Mouse (Mus musculus) right cerebral cortex, postnatal 10 days (tissue): ENCODE measurements at regions not wholly inside any gene's neighbourhood (a gene's known extent, or its start where the extent isn't known, plus 50 kb on each side); places are given as distances from the start of the nearest gene placed in this dataset.
"Not testable (repeated sequence)": the region's sequence is repeated elsewhere in the genome, so short reads cannot be mapped to it uniquely, and the experiment has no call there.

ENCODE experiments used
- DNase-seq, 2 experiments: peaks; one replicate each; pipeline ENCODE4 v3.0.0; 2021; ENCODE audit warnings: low spot score in 2 of 2

DNA sequence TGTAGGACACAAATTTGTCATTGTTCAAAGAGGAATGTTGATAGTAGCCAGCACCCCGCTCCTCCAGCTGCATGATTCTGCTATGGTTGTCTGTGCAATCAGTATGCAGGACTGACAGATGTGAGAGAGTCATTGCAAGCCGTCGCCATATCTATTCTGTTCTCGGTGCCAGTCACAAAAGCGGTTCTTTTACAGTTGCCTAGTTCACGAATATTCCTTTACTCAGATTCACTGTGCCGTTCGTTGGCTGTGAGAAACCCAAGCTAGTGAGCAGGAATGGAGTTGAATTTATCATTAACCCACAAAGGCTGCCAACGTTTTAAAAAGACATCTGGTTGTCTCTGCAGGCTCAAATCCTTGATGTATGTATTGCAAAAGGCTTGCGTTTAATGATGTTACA is 206.9 kb downstream of the Rchy1 start:
- DNase-seq, result peak in 1 of 2 experiments; percentile 32

DNA sequence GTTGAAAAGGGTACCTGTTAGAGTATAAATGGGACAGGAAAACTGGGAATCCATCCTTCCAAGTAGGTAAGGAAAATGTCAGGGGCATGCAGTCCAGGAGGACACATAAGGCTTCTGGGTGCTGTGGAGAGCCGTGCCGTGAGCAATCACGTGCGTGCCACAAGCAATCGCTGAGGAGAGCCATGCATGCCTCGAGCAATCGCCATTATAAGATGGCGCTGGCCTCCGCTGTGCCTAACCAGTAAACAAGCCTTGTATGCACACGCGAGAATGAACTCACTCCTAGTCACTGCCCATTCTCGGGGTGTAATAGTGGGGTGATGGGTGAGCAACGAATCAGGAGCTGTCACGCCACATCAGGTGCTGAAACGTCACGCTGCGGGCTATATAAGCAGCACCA is 210.0 kb downstream of the Rchy1 start:
- DNase-seq, result not testable (repeated sequence)

GRCm38 (mm10) chr5:91751168-91751567 is 211.7 kb downstream of the Rchy1 start:
- DNase-seq, result no peak

DNA sequence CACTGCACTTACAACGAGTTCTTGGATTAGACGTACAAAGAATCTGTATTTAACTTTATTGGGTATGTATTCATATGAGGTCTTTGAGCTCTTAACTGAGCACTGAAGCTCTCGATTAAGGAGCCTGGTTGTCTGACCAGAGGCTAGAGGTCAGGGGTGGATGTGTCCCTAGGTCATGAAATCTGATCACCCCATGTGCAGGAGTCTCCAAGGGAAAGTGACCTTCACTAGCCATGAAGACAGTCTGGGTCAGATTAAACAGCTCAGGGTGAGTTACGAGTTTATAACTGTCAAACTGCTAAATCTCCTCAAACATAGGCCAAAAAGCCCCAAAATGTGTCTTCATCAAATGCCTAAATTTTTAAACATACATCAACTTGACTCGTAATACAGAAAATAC is 216.8 kb downstream of the Rchy1 start:
- DNase-seq, result no peak

- no peak for DNase-seq
These were observed 218.5 kb downstream of the Rchy1 start for GRCm38 (mm10) chr5:91744389-91744788.

GRCm38 (mm10) chr5:91740159-91740537 is 222.7 kb downstream of the Rchy1 start:
- DNase-seq, result no peak

GRCm38 (mm10) chr5:91739433-91740158 is 222.2 kb downstream of the Parm1 start:
- DNase-seq, result peak; percentile 68 to 81

DNA sequence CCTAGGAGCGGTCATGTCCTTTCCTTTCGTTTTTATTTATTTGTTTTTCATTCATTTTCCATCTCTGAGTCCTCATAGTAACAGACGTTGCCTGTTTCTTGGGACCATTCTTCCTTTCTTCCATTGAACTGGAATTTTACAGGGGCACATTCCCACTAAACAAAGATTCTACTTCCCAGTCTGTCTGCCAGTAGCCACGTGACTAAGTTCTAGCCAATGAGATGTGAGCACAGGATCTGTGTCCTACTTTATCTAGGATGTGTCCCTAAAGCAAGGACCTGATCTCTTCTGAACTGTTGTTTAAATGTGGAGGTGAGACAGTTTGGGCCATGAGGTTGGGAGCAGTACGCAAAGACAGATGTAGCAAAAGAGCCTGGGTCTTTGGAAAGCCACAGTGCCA is 214.6 kb downstream of the Parm1 start:
- DNase-seq, result no peak

- no peak for DNase-seq
These were observed 213.7 kb downstream of the Parm1 start for GRCm38 (mm10) chr5:91731155-91731554.

DNA sequence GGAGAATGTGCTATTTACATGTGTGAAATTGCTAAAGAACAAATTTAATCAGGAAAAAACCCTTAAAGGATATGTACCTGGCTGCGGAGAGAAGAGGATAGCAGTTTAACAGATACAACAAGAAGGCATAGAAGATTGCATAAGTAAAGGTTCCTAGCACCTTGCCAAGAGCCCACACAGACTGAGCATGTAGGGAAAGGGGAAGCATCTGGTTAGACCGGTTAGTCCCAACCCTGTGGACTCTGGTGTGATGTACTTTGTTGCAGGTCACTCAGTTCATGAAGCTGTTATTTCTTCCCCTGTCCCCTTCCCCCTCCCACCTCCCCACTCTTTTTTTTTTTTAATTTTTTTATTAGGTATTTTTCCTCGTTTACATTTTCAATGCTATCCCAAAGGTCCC is 212.5 kb downstream of the Parm1 start:
- no peak for DNase-seq

DNA sequence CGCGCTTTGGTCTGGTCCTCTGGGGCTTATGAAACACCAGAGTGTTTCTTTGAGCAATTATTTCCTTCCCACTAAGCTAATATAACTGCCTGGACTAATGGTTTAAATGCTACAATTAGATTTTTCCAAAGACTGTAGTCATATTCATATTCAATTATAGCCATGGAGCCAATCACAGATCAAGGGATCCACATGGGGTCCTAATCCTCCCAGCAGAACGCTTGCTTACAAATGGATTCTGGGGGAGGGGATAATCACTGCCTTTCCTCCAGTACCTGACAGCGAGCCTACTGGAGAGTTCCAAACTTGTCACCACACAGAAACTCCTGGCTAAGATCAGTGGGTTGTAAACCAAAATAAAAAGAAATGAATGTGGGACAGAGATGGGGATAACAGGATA is 212.0 kb downstream of the Parm1 start:
- DNase-seq, result no peak

DNA sequence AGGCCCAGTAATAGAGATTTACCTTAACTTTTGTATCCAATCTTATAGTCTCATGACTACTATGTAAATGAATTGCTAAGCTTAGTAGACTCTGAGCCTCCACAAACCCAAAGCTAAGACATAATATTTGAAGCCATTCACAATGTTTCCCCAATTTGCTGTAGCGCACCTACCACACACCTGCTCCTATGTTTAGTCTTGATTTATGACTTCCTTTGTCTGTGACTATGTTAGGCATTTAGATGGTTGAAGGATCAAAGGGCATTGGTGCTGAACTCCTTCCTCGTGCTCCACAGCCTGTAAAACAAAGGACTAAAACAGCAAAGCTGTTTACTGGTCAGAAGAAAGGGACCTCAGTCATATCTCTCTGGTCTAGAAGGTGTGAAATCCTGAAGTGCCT is 210.0 kb downstream of the Parm1 start:
- DNase-seq, result no peak

GRCm38 (mm10) chr5:91726118-91726500 is 208.7 kb downstream of the Parm1 start:
- DNase-seq, result no peak

GRCm38 (mm10) chr5:91725380-91726117 is 208.1 kb downstream of the Parm1 start:
- no peak for DNase-seq

DNA sequence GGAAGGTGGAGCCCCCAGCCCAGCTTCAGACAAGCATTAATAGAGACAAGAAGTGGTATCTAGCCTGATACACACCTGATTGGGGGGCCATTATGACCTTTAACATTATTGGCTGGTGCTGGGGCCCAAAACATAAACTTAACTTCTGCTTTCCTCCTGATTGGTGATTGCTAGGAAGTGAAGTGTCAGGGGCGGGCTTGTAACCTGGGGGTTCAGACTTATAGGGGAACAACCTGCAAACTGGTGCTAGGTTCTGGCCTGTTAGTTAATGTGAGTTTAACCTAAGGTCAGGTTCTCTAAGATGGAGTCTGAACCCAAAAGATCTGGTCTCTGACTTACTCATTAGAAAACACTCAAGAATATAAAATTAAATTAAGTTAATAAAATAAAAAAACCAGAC is 207.5 kb downstream of the Parm1 start:
- DNase-seq, result no peak

DNA sequence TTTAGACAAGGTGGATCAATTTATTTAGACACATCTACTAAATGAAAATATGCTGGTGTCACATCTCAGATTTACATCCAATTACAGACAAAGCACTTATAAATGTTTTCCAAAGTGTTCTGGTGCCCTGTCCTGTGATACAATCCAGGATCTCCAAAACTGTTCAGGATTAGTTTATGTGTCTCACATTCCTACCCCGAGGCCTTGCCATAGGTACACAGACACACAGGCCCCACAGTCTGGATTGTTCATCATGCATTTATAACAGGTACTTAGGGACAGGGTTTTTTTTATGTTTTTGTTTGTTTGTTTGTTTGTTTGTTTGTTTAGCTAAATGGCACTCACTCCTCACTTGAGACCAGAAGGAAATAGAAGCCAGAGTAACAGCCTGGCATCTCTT is 206.0 kb downstream of the Parm1 start:
- no peak for DNase-seq

DNA sequence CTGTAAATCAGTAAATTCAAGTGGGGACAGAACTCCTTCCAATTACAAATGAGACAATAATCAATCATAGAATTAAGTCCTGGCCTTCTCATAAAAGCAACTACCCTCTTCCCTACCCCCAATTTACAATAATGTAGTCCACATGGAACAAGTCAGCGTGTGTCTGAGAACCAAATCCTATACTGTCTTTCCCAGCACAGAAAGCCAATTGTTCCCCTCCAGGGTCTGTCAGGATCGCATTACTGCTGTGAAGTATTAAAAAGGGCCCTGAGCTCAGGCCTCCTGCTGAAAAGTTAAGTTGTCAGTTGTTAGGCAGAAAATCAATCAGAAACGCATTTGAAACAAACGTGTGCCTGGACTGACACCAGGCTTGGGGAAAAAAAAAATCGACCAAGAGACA is 205.6 kb downstream of the Parm1 start:
- no peak for DNase-seq

DNA sequence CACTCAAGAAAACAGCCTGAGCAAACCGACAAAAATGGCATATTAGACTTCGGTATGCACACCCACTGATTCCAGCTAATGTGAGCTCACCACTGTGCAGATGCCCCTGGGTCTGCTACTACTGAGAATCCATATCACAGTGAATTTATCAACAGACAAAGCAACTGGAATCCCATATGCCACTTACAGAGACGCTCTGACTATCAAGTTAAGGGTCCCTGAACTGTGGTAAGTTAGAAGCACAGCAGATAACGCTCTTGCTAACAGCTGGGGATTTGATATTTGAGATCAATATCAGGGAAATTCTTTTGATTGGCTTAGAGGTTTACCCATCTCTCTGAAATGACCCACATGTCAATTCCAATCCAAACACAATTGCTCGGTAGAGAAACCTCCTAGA is 205.0 kb downstream of the Parm1 start:
- no peak for DNase-seq

- no peak for DNase-seq
These were observed 204.0 kb downstream of the Parm1 start for GRCm38 (mm10) chr5:91721231-91722096.

GRCm38 (mm10) chr5:91713020-91713419 is 195.6 kb downstream of the Parm1 start:
- no peak for DNase-seq

GRCm38 (mm10) chr5:91709494-91710286 is 192.3 kb downstream of the Parm1 start:
- DNase-seq, result no peak

DNA sequence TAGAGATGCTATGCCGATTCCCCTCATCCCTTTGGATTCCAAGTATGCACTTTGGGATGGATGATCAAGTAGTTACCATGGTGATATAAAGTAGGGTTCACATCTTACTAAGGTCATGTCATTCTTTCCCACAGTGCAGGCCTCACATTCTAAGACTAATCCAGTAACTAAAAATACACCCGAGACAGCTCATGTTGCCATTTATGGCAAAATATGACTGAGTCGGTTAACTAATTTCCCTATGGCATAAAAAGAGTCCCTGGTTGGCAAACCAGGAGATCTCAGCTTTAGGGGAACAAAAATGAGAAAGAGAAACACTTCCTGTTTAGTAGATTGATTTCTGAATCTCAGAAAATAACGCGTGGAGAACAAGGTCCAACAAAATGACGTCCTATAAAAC is 190.7 kb downstream of the Parm1 start:
- no peak for DNase-seq
